Mouse (Mus musculus): ENCODE measurements at regions not wholly inside any gene's neighbourhood (a gene's known extent, or its start where the extent isn't known, plus 50 kb on each side); places are given as distances from the start of the nearest gene placed in this dataset.

DNA sequence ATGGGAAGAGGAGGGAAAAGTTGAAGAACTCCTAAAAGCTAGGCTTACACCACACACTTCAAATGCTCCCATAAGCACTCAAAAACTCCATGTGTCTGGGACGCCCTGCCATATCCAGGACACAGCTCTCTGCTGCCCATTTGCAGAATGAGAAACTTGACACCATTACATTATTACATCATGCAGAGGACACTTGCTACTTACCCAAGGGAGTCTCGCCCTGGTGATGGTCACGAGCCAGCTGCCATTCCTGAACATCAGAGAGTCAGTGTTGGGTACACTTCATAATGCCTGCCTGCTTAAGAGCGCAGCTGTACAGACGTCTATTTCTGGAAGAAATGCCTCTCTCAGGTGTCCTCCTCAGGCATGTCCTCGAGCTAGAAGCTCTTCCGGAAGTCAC is 135.3 kb downstream of the Rpl36a-ps1 start:
- H3K36me3 ChIP-seq (ENCODE audit: insufficient read depth, low read length): no peaks in the 10 kb centered on the region
- DNase-seq (ENCODE audit: low spot score) (no peak), ATAC-seq (no peak)
- H3K4me1 ChIP-seq (ENCODE audit: insufficient read depth, low read depth, low read length): no peaks in the 10 kb centered on the region
- H3K27me3 ChIP-seq (replicated peaks; ENCODE audit: insufficient read depth, low read length): no peaks in the 10 kb centered on the region
- H3K27ac ChIP-seq (ENCODE audit: low read length): no peak overlapping the region
- H3K4me2 ChIP-seq (replicated peaks; ENCODE audit: low read depth, low read length): no peak overlapping the region
- no peak for TF ChIP-seq CTCF (IDR thresholded peaks at IDR 0.05)
- no peak for TF ChIP-seq EP300 (IDR thresholded peaks at IDR 0.05)
- 73% methylated on average over 7 of the region's 7 CpGs for WGBS
- no peak overlapping the region for H3K4me3 ChIP-seq (ENCODE audit: low read depth, low read length)
- H3K9me3 ChIP-seq (ENCODE audit: low read length): no peaks in the 10 kb centered on the region
- H3K9ac ChIP-seq (replicated peaks; ENCODE audit: low read depth): no peak overlapping the region

GRCm38 (mm10) chr14:98848500-98848899 is 145.6 kb downstream of the Rpl36a-ps1 start:
- TF ChIP-seq CTCF (IDR thresholded peaks at IDR 0.05) (no peak), EP300 (IDR thresholded peaks at IDR 0.05) (no peak)
- H3K4me1 ChIP-seq (ENCODE audit: insufficient read depth, low read depth, low read length): no peaks in the 10 kb centered on the region
- H3K36me3 ChIP-seq (ENCODE audit: insufficient read depth, low read length): no peaks in the 10 kb centered on the region
- no peaks in the 10 kb centered on the region for H3K9me3 ChIP-seq (ENCODE audit: low read length)
- H3K27me3 ChIP-seq (replicated peaks; ENCODE audit: insufficient read depth, low read length): no peaks in the 10 kb centered on the region
- ATAC-seq (no peak), DNase-seq (ENCODE audit: low spot score) (no peak)
- WGBS: 43% methylated on average over 1 of the region's 1 CpGs
- H3K4me2 ChIP-seq (replicated peaks; ENCODE audit: low read depth, low read length): no peak overlapping the region
- H3K27ac ChIP-seq (ENCODE audit: low read length): no peak overlapping the region
- no peak overlapping the region for H3K9ac ChIP-seq (replicated peaks; ENCODE audit: low read depth)
- H3K4me3 ChIP-seq (ENCODE audit: low read depth, low read length): no peak overlapping the region

GRCm38 (mm10) chr14:98844221-98844620 is 149.9 kb downstream of the Rpl36a-ps1 start:
- 59% methylated on average over 2 of the region's 2 CpGs for WGBS
- H3K4me1 ChIP-seq (ENCODE audit: insufficient read depth, low read depth, low read length): no peaks in the 10 kb centered on the region
- no peaks in the 10 kb centered on the region for H3K36me3 ChIP-seq (ENCODE audit: insufficient read depth, low read length)
- ATAC-seq (no peak), DNase-seq (ENCODE audit: low spot score) (no peak)
- no peaks in the 10 kb centered on the region for H3K9me3 ChIP-seq (ENCODE audit: low read length)
- H3K4me2 ChIP-seq (replicated peaks; ENCODE audit: low read depth, low read length): no peak overlapping the region
- TF ChIP-seq EP300 (IDR thresholded peaks at IDR 0.05) (no peak), CTCF (IDR thresholded peaks at IDR 0.05) (no peak)
- no peaks in the 10 kb centered on the region for H3K27me3 ChIP-seq (replicated peaks; ENCODE audit: insufficient read depth, low read length)
- no peak overlapping the region for H3K9ac ChIP-seq (replicated peaks; ENCODE audit: low read depth)
- no peak overlapping the region for H3K4me3 ChIP-seq (ENCODE audit: low read depth, low read length)
- no peak overlapping the region for H3K27ac ChIP-seq (ENCODE audit: low read length)

DNA sequence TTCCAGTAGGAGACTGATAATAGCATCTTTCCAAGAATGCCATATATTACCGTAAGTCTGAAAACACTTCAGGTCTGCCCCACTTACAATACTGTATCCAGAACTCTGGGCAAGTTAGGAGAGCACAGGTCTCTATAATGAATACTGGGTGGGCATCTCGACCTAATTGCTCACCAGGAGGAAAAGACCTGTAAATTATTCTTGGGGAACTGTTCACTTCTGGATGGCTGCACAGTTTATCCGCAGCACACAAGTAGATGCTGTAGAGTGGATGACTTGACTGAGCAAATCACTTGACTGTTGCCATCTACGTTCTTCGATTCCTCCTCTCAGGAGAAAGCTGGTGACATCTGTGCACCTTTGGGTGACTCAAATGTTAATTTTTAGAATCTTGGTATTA is 159.8 kb downstream of the Rpl36a-ps1 start:
- Histone ChIP-seq H3K36me3 (ENCODE audit: insufficient read depth, low read length) (no peaks in the 10 kb centered on the region), H3K27ac (ENCODE audit: low read length) (no peak overlapping the region), H3K9me3 (ENCODE audit: low read length) (no peaks in the 10 kb centered on the region), H3K4me1 (ENCODE audit: insufficient read depth, low read depth, low read length) (no peaks in the 10 kb centered on the region), H3K9ac (replicated peaks; ENCODE audit: low read depth) (no peak overlapping the region), H3K27me3 (replicated peaks; ENCODE audit: insufficient read depth, low read length) (no peaks in the 10 kb centered on the region), H3K4me2 (replicated peaks; ENCODE audit: low read depth, low read length) (no peak overlapping the region), H3K4me3 (ENCODE audit: low read depth, low read length) (no peak overlapping the region)
- DNase-seq (ENCODE audit: low spot score): no peak
- 86% methylated on average over 5 of the region's 5 CpGs for WGBS
- ATAC-seq: no peak
- no peak for TF ChIP-seq EP300 (IDR thresholded peaks at IDR 0.05)
- no peak for TF ChIP-seq CTCF (IDR thresholded peaks at IDR 0.05)

GRCm38 (mm10) chr14:98833230-98833999 is 160.7 kb downstream of the Rpl36a-ps1 start:
- WGBS: 81% methylated on average over 13 of the region's 13 CpGs
- no peaks in the 10 kb centered on the region for H3K4me1 ChIP-seq (ENCODE audit: insufficient read depth, low read depth, low read length)

GRCm38 (mm10) chr14:98832401-98832800 is 161.7 kb downstream of the Rpl36a-ps1 start:
- H3K4me1 ChIP-seq (ENCODE audit: insufficient read depth, low read depth, low read length): no peaks in the 10 kb centered on the region
- H3K27ac ChIP-seq (ENCODE audit: low read length): no peak overlapping the region
- no peak overlapping the region for H3K4me3 ChIP-seq (ENCODE audit: low read depth, low read length)
- WGBS: 63% methylated on average over 7 of the region's 7 CpGs
- ATAC-seq (no peak), DNase-seq (ENCODE audit: low spot score) (no peak)
- H3K4me2 ChIP-seq (replicated peaks; ENCODE audit: low read depth, low read length): no peak overlapping the region
- H3K36me3 ChIP-seq (ENCODE audit: insufficient read depth, low read length): no peaks in the 10 kb centered on the region
- H3K9ac ChIP-seq (replicated peaks; ENCODE audit: low read depth): no peak overlapping the region
- H3K27me3 ChIP-seq (replicated peaks; ENCODE audit: insufficient read depth, low read length): no peaks in the 10 kb centered on the region
- TF ChIP-seq EP300 (IDR thresholded peaks at IDR 0.05) (no peak), CTCF (IDR thresholded peaks at IDR 0.05) (no peak)
- H3K9me3 ChIP-seq (ENCODE audit: low read length): no peaks in the 10 kb centered on the region

More at GRCm38 (mm10) chr14:98833230-98833999, 160.7 kb downstream of the Rpl36a-ps1 start:
- Histone ChIP-seq H3K9ac (replicated peaks; ENCODE audit: low read depth) (no peak overlapping the region), H3K36me3 (ENCODE audit: insufficient read depth, low read length) (no peaks in the 10 kb centered on the region), H3K4me3 (ENCODE audit: low read depth, low read length) (no peak overlapping the region), H3K9me3 (ENCODE audit: low read length) (no peaks in the 10 kb centered on the region), H3K27me3 (replicated peaks; ENCODE audit: insufficient read depth, low read length) (no peaks in the 10 kb centered on the region), H3K4me2 (replicated peaks; ENCODE audit: low read depth, low read length) (no peak overlapping the region), H3K27ac (ENCODE audit: low read length) (no peak overlapping the region)
- ATAC-seq: no peak
- TF ChIP-seq EP300 (IDR thresholded peaks at IDR 0.05) (no peak), CTCF (IDR thresholded peaks at IDR 0.05) (no peak)
- no peak for DNase-seq (ENCODE audit: low spot score)

Data from lung, postnatal 0 days (tissue).